ENCODE assay signal across 8 mouse cellular contexts in the genomic region with DNA sequence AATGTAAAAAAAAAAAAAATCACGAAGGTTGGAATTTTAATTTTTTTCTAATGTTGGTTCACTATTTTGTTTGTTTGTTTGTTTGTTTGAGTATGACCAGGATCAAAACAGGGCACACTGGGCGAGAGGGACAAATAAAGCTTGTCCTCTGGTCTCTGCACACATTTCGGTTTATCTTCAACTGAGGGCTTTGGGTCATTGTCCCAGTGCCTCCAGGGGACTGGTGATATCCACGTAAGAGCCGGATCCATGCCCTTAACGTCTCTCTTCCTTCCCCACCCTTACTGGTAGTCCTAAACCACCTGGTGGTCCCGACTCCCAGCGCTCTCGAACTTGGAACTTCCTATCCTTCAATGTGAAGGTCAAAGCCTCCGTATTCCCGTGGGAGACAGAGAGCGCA. TPM values are rescaled to one million over a fixed set of nuclear protein-coding genes. Genes with fewer than 3 reads are reported as not detected.
DNase-seq lines count a peak whose midpoint lies in the region; ATAC-seq and TF ChIP-seq lines count a peak whose summit lies in the region.

No protein-coding gene starts in this region.

- peak overlapping the region; percentile 48; the same call in 1 of the 2 replicates for H3K27ac ChIP-seq in kidney, embryonic 16.5 days (ENCODE audit: low read length)
- no peak overlapping the region for H3K27ac ChIP-seq in cortical plate, adult 2 months (ENCODE audit: insufficient read depth, low read length)
- peak overlapping the region; percentile 87; the same call in 1 of the 2 replicates for H3K27ac ChIP-seq in hindbrain, embryonic 15.5 days (replicated peaks)
- peak overlapping the region; percentile 86 for H3K27ac ChIP-seq in midbrain, embryonic 15.5 days

- no peak for DNase-seq in kidney, postnatal 4 days
- DNase-seq in urinary bladder, postnatal 10 days (ENCODE audit: low spot score) = no peak
- no peak for DNase-seq in gastrocnemius, postnatal 10 days
- no peak for DNase-seq in left cerebral cortex, postnatal 36 days (ENCODE audit: low spot score in 2 of 2)

- 27% methylated on average over 12 of the region's 12 CpGs for WGBS in kidney, embryonic 16.5 days
- WGBS in hindbrain, embryonic 15.5 days = 23% methylated on average over 12 of the region's 12 CpGs
- WGBS in midbrain, embryonic 15.5 days = 18% methylated on average over 12 of the region's 12 CpGs

- peak overlapping the region; percentile 93 for H3K4me2 ChIP-seq in kidney, embryonic 16.5 days (replicated peaks; ENCODE audit: low read depth, low read length)
- peak overlapping the region; percentile 86 for H3K4me2 ChIP-seq in hindbrain, embryonic 15.5 days
- H3K4me2 ChIP-seq in midbrain, embryonic 15.5 days = peak overlapping the region; percentile 90

- H3K9me3 ChIP-seq in kidney, embryonic 16.5 days (ENCODE audit: low read length) = no peaks in the 10 kb centered on the region
- no peaks in the 10 kb centered on the region for H3K9me3 ChIP-seq in hindbrain, embryonic 15.5 days
- H3K9me3 ChIP-seq in midbrain, embryonic 15.5 days = no peaks in the 10 kb centered on the region

- intact Hi-C loops in left cerebral cortex, postnatal 36 days (cut with DNase I) = loop anchor here (10.0 kb wide), 2 partner anchors 187 to 193 kb away; no protein-coding TSS in a partner anchor

- no peaks in the 10 kb centered on the region for H3K27me3 ChIP-seq in kidney, embryonic 16.5 days (ENCODE audit: insufficient read depth, low read length)
- H3K27me3 ChIP-seq in hindbrain, embryonic 15.5 days = no peaks in the 10 kb centered on the region
- H3K27me3 ChIP-seq in midbrain, embryonic 15.5 days (replicated peaks) = 0 out of 2 replicates have a peak, but pooled peaks cover 3% of the 10 kb centered on the region

- no peak for ATAC-seq in kidney, embryonic 16.5 days (ENCODE audit: low FRiP score, low TSS enrichment)
- ATAC-seq in hindbrain, embryonic 15.5 days (ENCODE audit: low FRiP score, low read depth) = no peak
- ATAC-seq in midbrain, embryonic 15.5 days (replicated peaks) = peak; percentile 1; the same call in 1 of the 2 replicates

- no peak for TF ChIP-seq POLR2A in cortical plate, adult 2 months (IDR thresholded peaks at IDR 0.05; ENCODE audit: extremely low read depth, insufficient read depth, low read length)

- H3K4me3 ChIP-seq in kidney, embryonic 16.5 days (ENCODE audit: low read length) = peak overlapping the region; percentile 83
- H3K4me3 ChIP-seq in cortical plate, adult 2 months (ENCODE audit: insufficient read depth, low read length) = peak overlapping the region; percentile 87
- peak overlapping the region; percentile 95 for H3K4me3 ChIP-seq in hindbrain, embryonic 15.5 days
- peak overlapping the region; percentile 91 for H3K4me3 ChIP-seq in midbrain, embryonic 15.5 days

- TF ChIP-seq CTCF in cortical plate, adult 2 months (IDR thresholded peaks at IDR 0.05; ENCODE audit: extremely low read depth, insufficient read depth, low read length) = no peak

- peaks cover 66% of the 10 kb centered on the region for H3K4me1 ChIP-seq in kidney, embryonic 16.5 days (ENCODE audit: insufficient read depth, low read length)
- H3K4me1 ChIP-seq in cortical plate, adult 2 months (ENCODE audit: control insufficient read depth, insufficient read depth, low read length) = peaks cover 4% of the 10 kb centered on the region; the same call in 1 of the 2 replicates
- H3K4me1 ChIP-seq in hindbrain, embryonic 15.5 days (replicated peaks) = peaks cover 63% of the 10 kb centered on the region
- H3K4me1 ChIP-seq in midbrain, embryonic 15.5 days = peaks cover 55% of the 10 kb centered on the region

- peaks cover 3% of the 10 kb centered on the region; the same call in 1 of the 2 replicates for H3K36me3 ChIP-seq in kidney, embryonic 16.5 days (ENCODE audit: insufficient read depth, low read length)
- H3K36me3 ChIP-seq in hindbrain, embryonic 15.5 days = no peaks in the 10 kb centered on the region
- H3K36me3 ChIP-seq in midbrain, embryonic 15.5 days (replicated peaks) = no peaks in the 10 kb centered on the region

- peak overlapping the region; percentile 83 for H3K9ac ChIP-seq in kidney, embryonic 16.5 days (replicated peaks; ENCODE audit: low read length)
- peak overlapping the region; percentile 84 for H3K9ac ChIP-seq in hindbrain, embryonic 15.5 days
- peak overlapping the region; percentile 86 for H3K9ac ChIP-seq in midbrain, embryonic 15.5 days

RNA-seq across cellular contexts. Expression of a gene that starts 0.6 kb away (rescaled TPM):
- 8.0 and 8.5 TPM in 2 replicates for polyA plus RNA-seq in kidney, embryonic 16.5 days (2015; fragmentation: Nextera tagmentation; extraction: Ambion mirVana)
- polyA plus RNA-seq in cortical plate, adult 2 months (2012; rRNA removed) = 53.2 and 53.6 TPM in 2 replicates
- 31.0 and 31.3 TPM in 2 replicates for polyA plus RNA-seq in hindbrain, embryonic 15.5 days (2015; fragmentation: Nextera tagmentation; extraction: Ambion mirVana)
- polyA plus RNA-seq in midbrain, embryonic 15.5 days (2015; fragmentation: Nextera tagmentation; extraction: Ambion mirVana) = 26.1 and 29.6 TPM in 2 replicates
- total RNA-seq in gastrocnemius, postnatal 10 days (2021) = 10 to 100 TPM; 26.2 to 28.3 TPM
- total RNA-seq in left cerebral cortex, postnatal 36 days (2021) = 10 to 100 TPM; 56.1 to 58.6 TPM
